Mouse (Mus musculus): Measurements from ENCODE around the gene Ttll1. TPM values are rescaled to one million over a fixed set of nuclear protein-coding genes. Genes with fewer than 3 reads are reported as not detected.

The Ttll1 gene
- polyA plus RNA-seq, 1 experiment from 2014 or later = 23.8 TPM

GRCm38 (mm10) chr15:83497299-83497698 lies 13.4 kb downstream of the Ttll1 start:
- Histone ChIP-seq H3K27ac (replicated peaks) (no peak overlapping the region), H3K9ac (no peak overlapping the region), H3K27me3 (no peaks in the 10 kb centered on the region), H3K4me1 (no peaks in the 10 kb centered on the region), H3K9me3 (replicated peaks) (no peaks in the 10 kb centered on the region), H3K4me3 (replicated peaks) (no peak overlapping the region), H3K4me2 (replicated peaks) (no peak overlapping the region), H3K36me3 (peaks cover 47% of the 10 kb centered on the region)
- ATAC-seq (ENCODE audit: insufficient number of reproducible peaks, low FRiP score, low TSS enrichment, low read depth) = no peak
- WGBS = 90% methylated on average over 6 of the region's 6 CpGs

GRCm38 (mm10) chr15:83495787-83496367 lies 14.8 kb downstream of the Ttll1 start:
- Histone ChIP-seq H3K4me2 (replicated peaks) (no peak overlapping the region), H3K36me3 (peaks cover 42% of the 10 kb centered on the region), H3K4me1 (no peaks in the 10 kb centered on the region), H3K27me3 (no peaks in the 10 kb centered on the region), H3K4me3 (replicated peaks) (no peak overlapping the region), H3K9me3 (replicated peaks) (no peaks in the 10 kb centered on the region), H3K9ac (no peak overlapping the region), H3K27ac (replicated peaks) (no peak overlapping the region)
- WGBS = 74% methylated on average over 22 of the region's 22 CpGs
- ATAC-seq (ENCODE audit: insufficient number of reproducible peaks, low FRiP score, low TSS enrichment, low read depth) = no peak

GRCm38 (mm10) chr15:83495195-83495594 lies 15.5 kb downstream of the Ttll1 start:
- Histone ChIP-seq H3K27me3 (no peaks in the 10 kb centered on the region), H3K27ac (replicated peaks) (no peak overlapping the region), H3K9ac (no peak overlapping the region), H3K4me2 (replicated peaks) (no peak overlapping the region), H3K4me1 (no peaks in the 10 kb centered on the region), H3K36me3 (peaks cover 45% of the 10 kb centered on the region), H3K4me3 (replicated peaks) (no peak overlapping the region), H3K9me3 (replicated peaks) (no peaks in the 10 kb centered on the region)
- WGBS = 83% methylated on average over 3 of the region's 3 CpGs
- no peak for ATAC-seq (ENCODE audit: insufficient number of reproducible peaks, low FRiP score, low TSS enrichment, low read depth)

GRCm38 (mm10) chr15:83494572-83494920 lies 16.1 kb downstream of the Ttll1 start:
- H3K4me3 ChIP-seq (replicated peaks) = no peak overlapping the region
- no peak overlapping the region for H3K9ac ChIP-seq
- no peak for ATAC-seq (ENCODE audit: insufficient number of reproducible peaks, low FRiP score, low TSS enrichment, low read depth)
- H3K9me3 ChIP-seq (replicated peaks) = no peaks in the 10 kb centered on the region
- no peaks in the 10 kb centered on the region for H3K27me3 ChIP-seq
- no peak overlapping the region for H3K4me2 ChIP-seq (replicated peaks)
- peaks cover 45% of the 10 kb centered on the region for H3K36me3 ChIP-seq
- WGBS = 48% methylated on average over 6 of the region's 6 CpGs
- no peak overlapping the region for H3K27ac ChIP-seq (replicated peaks)
- no peaks in the 10 kb centered on the region for H3K4me1 ChIP-seq

GRCm38 (mm10) chr15:83493856-83494571 lies 16.7 kb downstream of the Ttll1 start:
- H3K4me2 ChIP-seq (replicated peaks) = no peak overlapping the region
- 73% methylated on average over 7 of the region's 7 CpGs for WGBS
- no peak overlapping the region for H3K9ac ChIP-seq
- no peaks in the 10 kb centered on the region for H3K27me3 ChIP-seq
- H3K9me3 ChIP-seq (replicated peaks) = no peaks in the 10 kb centered on the region
- no peaks in the 10 kb centered on the region for H3K4me1 ChIP-seq
- no peak overlapping the region for H3K27ac ChIP-seq (replicated peaks)
- ATAC-seq (ENCODE audit: insufficient number of reproducible peaks, low FRiP score, low TSS enrichment, low read depth) = no peak
- H3K36me3 ChIP-seq = peaks cover 43% of the 10 kb centered on the region
- H3K4me3 ChIP-seq (replicated peaks) = no peak overlapping the region

- 65% methylated on average over 5 of the region's 5 CpGs for WGBS
- H3K4me3 ChIP-seq (replicated peaks) = no peak overlapping the region
- no peak for ATAC-seq (ENCODE audit: insufficient number of reproducible peaks, low FRiP score, low TSS enrichment, low read depth)
- H3K27ac ChIP-seq (replicated peaks) = no peak overlapping the region
- H3K9ac ChIP-seq = no peak overlapping the region
- no peaks in the 10 kb centered on the region for H3K4me1 ChIP-seq
- no peaks in the 10 kb centered on the region for H3K9me3 ChIP-seq (replicated peaks)
- H3K4me2 ChIP-seq (replicated peaks) = no peak overlapping the region
- H3K27me3 ChIP-seq = no peaks in the 10 kb centered on the region
- peaks cover 27% of the 10 kb centered on the region for H3K36me3 ChIP-seq
Measured at GRCm38 (mm10) chr15:83491891-83492290, 18.8 kb downstream of the Ttll1 start.

- H3K36me3 ChIP-seq = peaks cover 16% of the 10 kb centered on the region; the same call in 1 of the 2 replicates
Measured at GRCm38 (mm10) chr15:83489471-83489870, 21.2 kb downstream of the Ttll1 start.

GRCm38 (mm10) chr15:83487477-83488115 lies 23.1 kb downstream of the Ttll1 start:
- ATAC-seq (ENCODE audit: insufficient number of reproducible peaks, low FRiP score, low TSS enrichment, low read depth) = 0 out of 2 replicates have a peak, but pooled peaks have one; percentile 37
- Histone ChIP-seq H3K9ac (no peak overlapping the region), H3K27ac (replicated peaks) (no peak overlapping the region), H3K9me3 (replicated peaks) (no peaks in the 10 kb centered on the region), H3K4me2 (replicated peaks) (no peak overlapping the region), H3K36me3 (peaks cover 9% of the 10 kb centered on the region; the same call in 1 of the 2 replicates), H3K4me3 (replicated peaks) (no peak overlapping the region), H3K4me1 (no peaks in the 10 kb centered on the region), H3K27me3 (no peaks in the 10 kb centered on the region)
- WGBS = 52% methylated on average over 9 of the region's 9 CpGs

More at GRCm38 (mm10) chr15:83489471-83489870, 21.2 kb downstream of the Ttll1 start:
- Histone ChIP-seq H3K27me3 (no peaks in the 10 kb centered on the region), H3K9me3 (replicated peaks) (no peaks in the 10 kb centered on the region), H3K9ac (no peak overlapping the region), H3K4me2 (replicated peaks) (no peak overlapping the region), H3K4me3 (replicated peaks) (no peak overlapping the region), H3K27ac (replicated peaks) (no peak overlapping the region), H3K4me1 (no peaks in the 10 kb centered on the region)
- no peak for ATAC-seq (ENCODE audit: insufficient number of reproducible peaks, low FRiP score, low TSS enrichment, low read depth)
- WGBS = 93% methylated on average over 20 of the region's 20 CpGs

GRCm38 (mm10) chr15:83484311-83484710 lies 26.4 kb downstream of the Ttll1 start:
- no peak for ATAC-seq (ENCODE audit: insufficient number of reproducible peaks, low FRiP score, low TSS enrichment, low read depth)
- Histone ChIP-seq H3K4me2 (replicated peaks) (no peak overlapping the region), H3K9ac (no peak overlapping the region), H3K4me1 (no peaks in the 10 kb centered on the region), H3K27ac (replicated peaks) (no peak overlapping the region), H3K9me3 (replicated peaks) (no peaks in the 10 kb centered on the region), H3K4me3 (replicated peaks) (no peak overlapping the region), H3K27me3 (no peaks in the 10 kb centered on the region), H3K36me3 (peaks cover 5% of the 10 kb centered on the region; the same call in 1 of the 2 replicates)
- 87% methylated on average over 10 of the region's 10 CpGs for WGBS

GRCm38 (mm10) chr15:83483482-83483881 lies 27.2 kb downstream of the Ttll1 start:
- WGBS = 42% methylated on average over 2 of the region's 2 CpGs
- no peak for ATAC-seq (ENCODE audit: insufficient number of reproducible peaks, low FRiP score, low TSS enrichment, low read depth)
- Histone ChIP-seq H3K27ac (replicated peaks) (no peak overlapping the region), H3K36me3 (peaks cover 5% of the 10 kb centered on the region; the same call in 1 of the 2 replicates), H3K4me2 (replicated peaks) (no peak overlapping the region), H3K4me3 (replicated peaks) (no peak overlapping the region), H3K4me1 (no peaks in the 10 kb centered on the region), H3K27me3 (no peaks in the 10 kb centered on the region), H3K9ac (no peak overlapping the region), H3K9me3 (replicated peaks) (no peaks in the 10 kb centered on the region)

- no peak overlapping the region for H3K27ac ChIP-seq (replicated peaks)
- WGBS = 67% methylated on average over 8 of the region's 8 CpGs
- H3K4me1 ChIP-seq = no peaks in the 10 kb centered on the region
- H3K4me2 ChIP-seq (replicated peaks) = no peak overlapping the region
- H3K9ac ChIP-seq = no peak overlapping the region
- H3K4me3 ChIP-seq (replicated peaks) = no peak overlapping the region
- no peaks in the 10 kb centered on the region for H3K27me3 ChIP-seq
- H3K9me3 ChIP-seq (replicated peaks) = no peaks in the 10 kb centered on the region
- no peak for ATAC-seq (ENCODE audit: insufficient number of reproducible peaks, low FRiP score, low TSS enrichment, low read depth)
- peaks cover 5% of the 10 kb centered on the region; the same call in 1 of the 2 replicates for H3K36me3 ChIP-seq
Measured at GRCm38 (mm10) chr15:83482645-83483224, 28.0 kb downstream of the Ttll1 start.

Data from embryonic facial prominence, embryonic 15.5 days (tissue).